Mouse (Mus musculus) megakaryocyte, embryonic 14.5 days (primary cell): Measurements from ENCODE around the gene Slc17a2.

Experiments used
- FLI1 ChIP-seq: IDR thresholded peaks from 2 replicates; pipeline ENCODE4 v1.6.1; 2012; ENCODE audit warnings: low read length, inconsistent platforms, mixed read lengths
- GATA1 ChIP-seq: IDR thresholded peaks from 3 replicates; pipeline ENCODE4 v1.6.1; 2012; ENCODE audit warnings: mixed read lengths, low read length, inconsistent platforms, borderline replicate concordance

- TF ChIP-seq GATA1 (no peak), FLI1 (no peak)
Observed at GRCm38 (mm10) chr13:23759251-23759771, 47.5 kb upstream of the Slc17a2 start.
